Mouse (Mus musculus) thymus, adult 2 months (tissue): ENCODE results near the gene Phactr1.

Experiments
- CTCF ChIP-seq: fragments of 200-500 bp; IDR thresholded peaks from 2 replicates; pipeline ENCODE4 v1.5.1; 2012; ENCODE audit warnings: mild to moderate bottlenecking, control low read depth, low read length, moderate library complexity, borderline replicate concordance; ENCODE audit not compliant: control insufficient read depth, poor library complexity, insufficient read depth; ENCODE audit errors: extremely low read depth
- POLR2A ChIP-seq: fragments of 200-500 bp; IDR thresholded peaks from 2 replicates; pipeline ENCODE4 v1.6.1; 2012; ENCODE audit warnings: mild to moderate bottlenecking, low read length, control low read depth, moderate library complexity; ENCODE audit not compliant: control insufficient read depth, poor library complexity, insufficient read depth; ENCODE audit errors: extremely low read depth

DNA sequence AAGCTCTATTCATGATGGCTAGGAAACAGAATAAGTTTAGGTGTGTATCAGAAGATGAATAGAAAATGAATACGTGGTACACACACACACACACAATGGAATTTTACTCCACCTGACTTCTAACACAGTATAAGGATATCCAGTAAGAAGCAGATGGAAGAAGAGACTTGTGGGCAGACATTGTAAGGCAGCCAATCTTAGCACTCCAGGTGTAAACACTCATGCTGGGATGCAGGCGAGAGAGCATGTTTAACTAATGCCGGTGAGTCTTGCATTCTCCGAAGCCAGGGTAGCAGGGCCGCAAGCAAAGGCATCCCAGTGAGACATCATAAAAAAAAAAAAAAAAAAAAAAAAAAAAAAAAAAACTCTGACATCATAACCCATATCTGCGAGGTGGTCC lies 120.1 kb downstream of the Phactr1 start:
- no peak for TF ChIP-seq POLR2A
- no peak for TF ChIP-seq CTCF
